Comparison of ENCODE assay signal across 12 mouse cellular contexts in genomic region chr1:131820353-131820752, GRCm38 (mm10). TPM values are rescaled to one million over a fixed set of nuclear protein-coding genes. Genes with fewer than 3 reads are reported as not detected.
DNase-seq lines count a peak whose midpoint lies in the region; ATAC-seq and TF ChIP-seq lines count a peak whose summit lies in the region.
"Not testable (repeated sequence)": the region's sequence is repeated elsewhere in the genome, so short reads cannot be mapped to it uniquely, and the experiment has no call there.
"Had no signal": no experiment of that assay in that cellular context is flagged by ENCODE, and none has a peak within 500 bp of the region (broad histone marks: within the 10 kb centered on the region; RNA-seq: fewer than 3 reads in every experiment).

No protein-coding gene starts in this region.

- not testable (repeated sequence) for H3ac ChIP-seq in myocyte (ENCODE audit: control insufficient read depth, insufficient read length)

- TF ChIP-seq POLR2A in myocyte (IDR thresholded peaks at IDR 0.05; ENCODE audit: insufficient read length, low read depth), result not testable (repeated sequence)

- 0 out of 2 replicates have a peak overlapping the region, but pooled peaks have one; percentile 5 for H3K4me3 ChIP-seq in E14TG2a.4 (replicated peaks; ENCODE audit: low read length)
- H3K4me3 ChIP-seq in ES-E14 (ENCODE audit: insufficient read depth in 1 of 2, low read depth in 1 of 2, low read length in 2 of 2, poor library complexity in 1 of 2, severe bottlenecking in 1 of 2); forebrain, embryonic 15.5 days; left cerebral cortex, adult 2 months; myocyte: not testable (repeated sequence)

- in situ Hi-C loops in ES-E14 (cut with MboI; ENCODE audit: low sequenced_read_pairs in 2 of 2, unreplicated experiment in 2 of 2), result not testable (repeated sequence)

- not testable (repeated sequence) for H3K27ac ChIP-seq in ES-E14 (ENCODE audit: insufficient read depth, low read depth, low read length, poor library complexity, severe bottlenecking)
- peak overlapping the region; percentile 70 for H3K27ac ChIP-seq in forebrain, embryonic 15.5 days (replicated peaks)
- H3K27ac ChIP-seq in left cerebral cortex, adult 2 months, result peak overlapping the region; percentile 32; the same call in 1 of the 2 replicates

- not testable (repeated sequence) for H3K79me2 ChIP-seq in myocyte (ENCODE audit: control insufficient read depth, insufficient read depth)

- ATAC-seq in forebrain, embryonic 15.5 days (replicated peaks), result peak; percentile 20; the same call in 1 of the 2 replicates

- WGBS in forebrain, embryonic 15.5 days, result 59% methylated on average over 9 of the region's 9 CpGs

- H3K4me2 ChIP-seq in forebrain, embryonic 15.5 days (replicated peaks), result not testable (repeated sequence)
- peak overlapping the region; percentile 42 for H3K4me2 ChIP-seq in myocyte (ENCODE audit: low read depth)

- H3K36me3 ChIP-seq in E14TG2a.4 (ENCODE audit: insufficient read depth, low read length); ES-E14 (ENCODE audit: control insufficient read depth, insufficient read depth, low read length, poor library complexity, severe bottlenecking); forebrain, embryonic 15.5 days; myocyte (ENCODE audit: control insufficient read depth, insufficient read depth): not testable (repeated sequence)

- peak; percentile 51 for DNase-seq in ES-E14 (ENCODE audit: low read depth, low spot score)
- DNase-seq in ZHBTc4 (ENCODE audit: low read depth, low spot score), result peak; percentile 86
- not testable (repeated sequence) for DNase-seq in left cerebral cortex, adult 2 months (ENCODE audit: extremely low spot score in 1 of 2, low spot score in 2 of 2)
- peak; percentile 53 for DNase-seq in testis, postnatal 10 days (ENCODE audit: low spot score)
- peak; percentile 34 for DNase-seq in thymus, postnatal 4 days

- H3K9ac ChIP-seq in ES-E14 (ENCODE audit: insufficient read depth, low read depth, low read length, poor library complexity, severe bottlenecking); forebrain, embryonic 15.5 days (replicated peaks): not testable (repeated sequence)

- H3K4me1 ChIP-seq in E14TG2a.4 (replicated peaks; ENCODE audit: low read depth, low read length), result peaks cover 73% of the 10 kb centered on the region
- H3K4me1 ChIP-seq in ES-E14 (ENCODE audit: control insufficient read depth in 2 of 2, insufficient read depth in 2 of 2, low read length in 2 of 2, poor library complexity in 1 of 2), result not testable (repeated sequence)
- peaks cover 12% of the 10 kb centered on the region for H3K4me1 ChIP-seq in forebrain, embryonic 15.5 days

- not testable (repeated sequence) for H3K9me3 ChIP-seq in E14TG2a.4 (ENCODE audit: low read length); ES-E14 (ENCODE audit: control insufficient read depth, insufficient read depth, low read depth, low read length); forebrain, embryonic 15.5 days

- TF ChIP-seq CTCF in E14TG2a.4 (conservative IDR thresholded peaks at IDR 0.05; ENCODE audit: low read length); left cerebral cortex, adult 2 months (IDR thresholded peaks at IDR 0.05): not testable (repeated sequence)

- peaks cover 13% of the 10 kb centered on the region for H3K27me3 ChIP-seq in E14TG2a.4 (ENCODE audit: insufficient read depth, low read length)
- not testable (repeated sequence) for H3K27me3 ChIP-seq in forebrain, embryonic 15.5 days
- peaks cover 36% of the 10 kb centered on the region for H3K27me3 ChIP-seq in myocyte (ENCODE audit: control insufficient read depth, insufficient read depth, insufficient read length)

- intact Hi-C loops in left cerebral cortex, adult 2 months (cut with DNase I), result not testable (repeated sequence)

RNA-seq across cellular contexts. Expression of gene Slc41a1, which starts 6.9 kb away (rescaled TPM):
- total RNA-seq in ES-E14 (2012; rRNA removed), result 17.3 and 21.8 TPM in 2 replicates
- 14.2 and 16.0 TPM in 2 replicates for polyA plus RNA-seq in forebrain, embryonic 15.5 days (2015; fragmentation: Nextera tagmentation; extraction: Ambion mirVana)
- total RNA-seq in left cerebral cortex, adult 2 months (2021), result 10 to 100 TPM; 42.6 to 46.8 TPM
- 14.0 TPM for polyA plus RNA-seq in myocyte (2012; fragmentation: generic; extraction: Trizol)

RNA-seq across cellular contexts. Expression of gene Pm20d1, which starts 23.2 kb away (rescaled TPM):
- 2.0 and 4.9 TPM in 2 replicates for total RNA-seq in ES-E14 (2012; rRNA removed)
- 0.19 and 0.69 TPM in 2 replicates for polyA plus RNA-seq in forebrain, embryonic 15.5 days (2015; fragmentation: Nextera tagmentation; extraction: Ambion mirVana)
- total RNA-seq in left cerebral cortex, adult 2 months (2021), result 1 to 10 TPM; 1.5 to 2.3 TPM
- 0.01 TPM for polyA plus RNA-seq in myocyte (2012; fragmentation: generic; extraction: Trizol)
- total RNA-seq: hematopoietic stem cell, adult 5-6 weeks had no signal
- polyA plus RNA-seq: erythroblast, embryonic 14.5 days; G1E; Patski had no signal

RNA-seq across cellular contexts. Expression of gene Rab29, which starts 46.7 kb away (rescaled TPM):
- 4.7 and 9.7 TPM in 2 replicates for total RNA-seq in ES-E14 (2012; rRNA removed)
- polyA plus RNA-seq in forebrain, embryonic 15.5 days (2015; fragmentation: Nextera tagmentation; extraction: Ambion mirVana), result 8.0 and 8.6 TPM in 2 replicates
- 1 to 10 TPM; 4.8 to 5.0 TPM for total RNA-seq in left cerebral cortex, adult 2 months (2021)
- 3.5 TPM for polyA plus RNA-seq in myocyte (2012; fragmentation: generic; extraction: Trizol)
- total RNA-seq: G1E had no signal
- polyA plus RNA-seq: G1E had no signal
